Mouse (Mus musculus) heart, embryonic 16.5 days (tissue): ENCODE results near the gene Eid2b. TPM values are rescaled to one million over a fixed set of nuclear protein-coding genes. Genes with fewer than 3 reads are reported as not detected.

Experiments used
- ATAC-seq: fragments of 200-750 bp; cut with Nextera tagmentation; replicated peaks from 2 replicates; pipeline ENCODE4 v1.8.0; 2017; ENCODE audit warnings: moderate number of reproducible peaks; ENCODE audit not compliant: insufficient read depth, low FRiP score; ENCODE audit errors: extremely low read depth
- H3K27ac ChIP-seq: fragments of 300-500 bp; sonication (generic); 2 replicates; pipeline ENCODE4 v1.5.1; 2014; ENCODE audit warnings: mild to moderate bottlenecking, low read length, control low read depth, moderate library complexity
- H3K27me3 ChIP-seq: fragments of 300-500 bp; sonication (generic); 2 replicates; pipeline ENCODE4 v1.6.1; 2014; ENCODE audit warnings: low read length, mixed read lengths; ENCODE audit not compliant: control insufficient read depth, insufficient read depth
- H3K36me3 ChIP-seq: fragments of 300-500 bp; sonication (generic); 2 replicates; pipeline ENCODE4 v1.6.1; 2014; ENCODE audit not compliant: control insufficient read depth, insufficient read depth
- H3K4me1 ChIP-seq: fragments of 300-500 bp; sonication (generic); 2 replicates; pipeline ENCODE4 v1.6.1; 2014; ENCODE audit warnings: low read length, mixed read lengths; ENCODE audit not compliant: control insufficient read depth, insufficient read depth
- H3K4me2 ChIP-seq: fragments of 300-500 bp; sonication (generic); 2 replicates; pipeline ENCODE4 v1.6.1; 2014; ENCODE audit warnings: low read depth, mild to moderate bottlenecking, control low read depth, low read length
- H3K4me3 ChIP-seq: fragments of 300-500 bp; sonication (generic); 2 replicates; pipeline ENCODE4 v1.5.1; 2014; ENCODE audit warnings: mild to moderate bottlenecking, control low read depth, low read length
- H3K9ac ChIP-seq: fragments of 300-500 bp; sonication (generic); 2 replicates; pipeline ENCODE4 v1.6.1; 2014; ENCODE audit warnings: low read length, control low read depth
- H3K9me3 ChIP-seq: fragments of 300-500 bp; sonication (generic); replicated peaks from 2 replicates; pipeline ENCODE4 v1.6.1; 2016; ENCODE audit warnings: low read length; ENCODE audit not compliant: control insufficient read depth
- WGBS: fragments of 180-500 bp; shearing (Covaris S2); extraction: QIAGEN DNeasy Blood & Tissue Kit; methylation state at CpG from one replicate; pipeline ENCODE4 v1.1.7; 2014; 5-methylcytosine and 5-hydroxymethylcytosine counted together
- polyA plus RNA-seq: library from polyadenylated mRNA; unstranded; fragments of >200 nt; fragmentation: Nextera tagmentation; extraction: Ambion mirVana; gene quantifications from 2 replicates; pipeline ENCODE4 v1.2.1, GENCODE M21; 2015

The Eid2b gene
- polyA plus RNA-seq, 1 experiment from 2014 or later, result 7.3 TPM

DNA sequence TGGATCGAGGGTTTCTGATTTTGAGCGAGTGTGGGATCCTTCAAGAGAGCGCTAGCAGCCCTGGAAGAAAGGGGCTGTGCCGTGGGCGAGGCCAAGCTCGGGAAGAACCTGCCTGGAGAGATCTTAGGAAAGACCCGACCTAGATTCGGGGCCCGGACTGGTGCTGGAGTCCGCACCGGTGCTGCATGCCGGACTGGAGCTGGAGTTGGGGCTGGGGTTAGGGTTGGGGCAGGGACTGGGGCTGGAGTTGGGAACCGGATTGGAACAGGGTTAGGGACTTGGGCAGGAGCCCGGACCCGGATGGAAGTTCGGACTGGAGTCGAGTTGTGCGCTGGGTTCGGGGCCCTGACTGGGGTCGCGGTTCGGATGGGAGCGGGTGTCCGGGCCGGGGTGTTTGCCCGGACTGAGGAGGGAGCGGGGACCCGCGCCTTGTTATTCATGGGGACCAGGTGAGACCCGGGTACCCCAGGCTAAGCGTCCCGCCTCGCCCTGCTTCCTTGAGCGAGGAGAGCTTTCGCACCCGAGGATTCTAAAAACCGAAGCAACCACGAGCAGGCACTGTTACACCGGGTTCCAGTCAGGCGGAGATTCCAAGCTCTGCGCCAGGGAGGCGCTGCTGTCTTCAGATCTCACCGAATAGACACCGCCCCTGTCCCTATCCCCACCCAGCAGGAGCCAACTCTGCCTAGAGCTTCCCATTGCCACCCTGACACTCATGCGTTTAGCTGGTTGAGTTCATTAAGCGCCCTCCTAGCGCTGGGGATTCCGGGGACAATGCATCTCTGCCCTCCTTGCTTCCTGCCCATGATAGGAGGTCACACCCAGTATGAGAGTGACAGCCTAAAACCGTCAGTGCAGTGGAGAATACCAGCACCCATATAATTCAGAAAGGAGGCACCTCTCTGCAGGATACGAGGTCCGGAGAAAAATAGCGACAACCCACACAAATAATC lies 13.4 kb downstream of the Eid2b start, which contains the start of gene Selenov:
Selenov (minus strand) TSS at position 549 of the 953 bp plus-strand sequence.
- ATAC-seq, result 0 out of 2 replicates have a peak, but pooled peaks have one; percentile 56
- Histone ChIP-seq H3K4me1 (peaks cover 11% of the 10 kb centered on the region), H3K9me3 (0 out of 2 replicates have a peak, but pooled peaks cover 3% of the 10 kb centered on the region), H3K36me3 (no peaks in the 10 kb centered on the region), H3K27ac (no peak within 1 kb of the TSS), H3K9ac (peak within 1 kb of the TSS; percentile 27; the same call in 1 of the 2 replicates), H3K27me3 (peaks cover 69% of the 10 kb centered on the region), H3K4me2 (peak within 1 kb of the TSS; percentile 58), H3K4me3 (peak within 1 kb of the TSS; percentile 28)
- WGBS, result 1% methylated on average over 52 of the region's 52 CpGs

DNA sequence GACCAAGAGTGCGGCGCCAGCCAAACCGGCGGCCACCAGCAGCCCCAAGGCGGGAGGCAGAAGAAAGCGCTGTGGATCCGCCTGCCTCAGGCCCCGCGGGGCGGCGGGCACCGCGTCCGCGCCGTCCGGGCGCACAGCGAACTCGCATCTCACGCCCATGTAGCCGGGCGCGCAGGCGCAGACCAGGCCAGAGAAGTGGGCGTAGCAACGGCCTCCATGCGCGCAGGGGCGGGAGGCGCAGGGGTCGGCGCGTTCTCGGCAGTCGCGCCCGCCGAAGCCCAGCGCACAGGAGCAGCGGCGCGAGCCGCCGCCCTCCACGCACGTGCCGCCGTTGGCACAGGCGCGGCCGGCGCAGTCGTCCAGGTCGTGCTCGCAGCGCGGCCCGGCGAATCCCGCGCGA lies 16.9 kb downstream of the Eid2b start:
- Histone ChIP-seq H3K4me1 (peaks cover 11% of the 10 kb centered on the region), H3K4me2 (peak overlapping the region; percentile 74), H3K27ac (no peak overlapping the region), H3K4me3 (peak overlapping the region; percentile 57), H3K9me3 (no peaks in the 10 kb centered on the region), H3K9ac (peak overlapping the region; percentile 62), H3K27me3 (peaks cover 83% of the 10 kb centered on the region), H3K36me3 (no peaks in the 10 kb centered on the region)
- no peak; the same call in 1 of the 2 replicates for ATAC-seq
- 11% methylated on average over 63 of the region's 63 CpGs for WGBS

DNA sequence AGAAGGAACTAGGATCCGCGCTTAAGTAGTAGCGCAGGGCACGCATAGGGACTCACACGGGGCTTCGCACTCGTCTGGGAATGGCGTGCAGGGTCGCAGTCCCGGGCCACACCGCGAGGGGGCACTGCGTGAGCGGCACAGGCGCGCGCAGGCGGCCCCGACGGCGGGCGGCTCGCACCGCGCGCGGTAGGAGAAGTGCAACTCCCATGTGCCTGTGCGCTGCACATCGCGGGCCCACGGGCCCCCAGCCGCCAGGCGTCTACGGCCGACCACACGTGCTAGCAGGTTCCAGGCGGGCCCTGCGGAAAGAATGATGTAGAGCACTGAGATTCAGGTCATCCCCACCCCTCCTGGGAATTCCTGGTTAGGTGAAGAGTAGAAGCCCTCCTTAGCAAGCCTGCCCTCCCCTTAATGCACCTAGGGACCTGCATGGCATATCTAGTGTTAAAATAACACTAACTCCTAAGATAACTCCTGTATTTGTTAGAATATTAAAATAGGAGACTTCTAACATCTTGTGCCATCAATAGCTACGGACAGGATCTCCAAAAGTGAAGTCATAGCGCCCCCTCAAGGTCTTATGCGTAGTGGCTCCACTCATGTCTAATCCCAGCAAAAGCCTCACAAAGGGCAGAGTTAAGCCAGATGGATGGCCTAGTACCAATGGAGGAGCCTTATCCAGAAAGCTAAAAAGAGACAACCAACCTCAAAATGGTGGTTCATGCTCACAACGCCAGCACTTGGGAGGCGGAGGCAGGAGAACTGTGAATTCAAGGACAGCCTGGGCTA lies 21.5 kb downstream of the Eid2b start:
- no peak overlapping the region for H3K9ac ChIP-seq
- peaks cover 11% of the 10 kb centered on the region for H3K4me1 ChIP-seq
- ATAC-seq, result 0 out of 2 replicates have a peak, but pooled peaks have one; percentile 29
- H3K27me3 ChIP-seq, result peaks cover 79% of the 10 kb centered on the region
- H3K9me3 ChIP-seq, result no peaks in the 10 kb centered on the region
- 32% methylated on average over 43 of the region's 43 CpGs for WGBS
- no peaks in the 10 kb centered on the region for H3K36me3 ChIP-seq
- H3K4me2 ChIP-seq, result peak overlapping the region; percentile 13; the same call in 1 of the 2 replicates
- no peak overlapping the region for H3K4me3 ChIP-seq
- no peak overlapping the region for H3K27ac ChIP-seq

DNA sequence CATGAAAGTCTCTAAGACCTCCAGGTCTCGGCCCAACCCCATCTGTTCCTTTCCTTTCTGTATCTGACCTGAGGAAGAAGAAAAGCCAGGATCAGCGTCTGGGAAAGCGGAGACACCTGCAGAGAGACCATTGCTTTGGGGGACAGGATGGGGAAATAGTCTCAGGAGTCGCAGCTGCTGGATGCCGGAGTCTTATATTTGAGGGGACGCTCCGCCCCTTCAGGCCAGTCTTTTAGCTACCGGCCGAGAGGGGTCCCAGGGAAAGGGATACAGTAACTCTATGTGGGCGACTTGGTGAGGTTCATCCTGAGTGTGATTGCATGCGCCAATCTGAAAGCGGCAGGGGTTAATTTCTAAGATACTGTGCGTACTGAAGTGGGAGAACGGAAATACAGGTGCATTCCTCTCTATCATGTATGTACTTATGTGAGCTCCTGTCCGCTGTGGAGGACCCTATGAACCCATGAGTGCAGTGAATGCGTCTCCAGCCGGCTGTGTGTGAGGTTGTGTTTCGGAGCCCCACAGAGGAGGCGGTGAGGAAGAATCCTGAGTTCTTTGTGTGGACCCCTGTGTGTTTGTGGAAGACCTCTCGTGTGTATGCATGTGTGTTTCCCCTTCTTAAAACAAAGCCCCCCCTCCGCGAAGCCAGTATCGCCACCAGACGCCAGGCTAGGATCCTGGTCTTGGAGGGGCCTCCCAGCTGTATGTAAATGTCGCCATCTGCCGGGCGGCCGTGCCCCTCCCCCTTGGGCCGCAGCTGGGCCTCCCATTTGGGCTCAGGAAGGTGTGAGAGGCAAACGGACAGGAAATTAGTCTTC lies 24.3 kb downstream of the Eid2b start, which contains the start of gene Dll3:
Dll3 (minus strand) TSS at position 623 of the 818 bp plus-strand sequence.
- ATAC-seq, result 0 out of 2 replicates have a peak, but pooled peaks have one; percentile 49
- WGBS, result 2% methylated on average over 30 of the region's 30 CpGs

DNA sequence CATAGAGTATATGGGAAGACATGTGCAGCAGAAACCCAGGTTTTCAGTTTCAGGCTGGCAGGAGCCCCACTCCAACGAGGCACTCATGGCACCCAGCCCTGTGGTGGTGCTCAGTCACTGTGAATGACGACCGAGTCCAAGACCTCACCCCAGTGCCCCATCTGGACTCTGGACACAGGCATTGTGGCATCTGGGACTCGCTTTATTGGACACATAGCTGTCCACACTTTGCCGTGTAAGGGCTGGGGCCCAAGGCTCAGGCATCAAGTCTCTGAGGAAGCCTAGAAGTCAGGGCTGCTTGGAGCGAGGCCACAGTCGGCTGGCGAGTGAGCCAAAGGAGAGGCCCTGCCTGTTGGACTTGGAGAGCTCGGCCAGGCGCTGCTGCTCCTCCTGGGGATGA lies 28.1 kb downstream of the Eid2b start:
- Histone ChIP-seq H3K4me1 (peaks cover 8% of the 10 kb centered on the region; the same call in 1 of the 2 replicates), H3K4me3 (no peak overlapping the region), H3K4me2 (no peak overlapping the region), H3K9ac (no peak overlapping the region), H3K9me3 (no peaks in the 10 kb centered on the region), H3K27ac (no peak overlapping the region), H3K36me3 (peaks cover 34% of the 10 kb centered on the region), H3K27me3 (peaks cover 23% of the 10 kb centered on the region)
- 82% methylated on average over 10 of the region's 10 CpGs for WGBS
- no peak for ATAC-seq

More for the DNA sequence above, 24.3 kb downstream of the Eid2b start, which contains the start of gene Dll3:
- Histone ChIP-seq H3K36me3 (peaks cover 16% of the 10 kb centered on the region), H3K9me3 (no peaks in the 10 kb centered on the region), H3K27ac (no peak within 1 kb of the TSS), H3K4me3 (peak within 1 kb of the TSS; percentile 36), H3K27me3 (peaks cover 55% of the 10 kb centered on the region), H3K4me2 (peak within 1 kb of the TSS; percentile 66), H3K4me1 (peaks cover 6% of the 10 kb centered on the region; the same call in 1 of the 2 replicates), H3K9ac (peak within 1 kb of the TSS; percentile 44; the same call in 1 of the 2 replicates)

DNA sequence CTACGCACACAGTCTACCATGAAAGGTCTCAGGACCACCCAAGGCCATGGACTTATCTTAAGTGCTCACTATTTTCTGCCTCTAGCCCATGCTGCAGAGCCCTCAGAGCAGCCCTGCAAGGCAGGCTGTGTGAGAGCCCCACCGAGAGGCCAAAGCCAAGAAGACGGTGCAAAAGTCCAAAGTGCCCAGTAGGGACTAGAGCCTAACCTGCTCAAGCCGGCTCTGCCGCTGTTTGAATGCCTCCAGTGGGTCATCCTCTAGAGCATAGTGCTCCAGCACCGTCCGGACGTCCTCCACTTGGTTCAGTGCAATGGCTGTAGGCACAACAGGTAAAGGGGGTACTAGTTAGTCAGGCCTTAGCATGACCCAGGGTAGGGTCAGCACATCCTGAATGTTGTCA lies 28.7 kb downstream of the Eid2b start:
- ATAC-seq, result no peak
- peaks cover 34% of the 10 kb centered on the region for H3K36me3 ChIP-seq
- peaks cover 13% of the 10 kb centered on the region for H3K4me1 ChIP-seq
- no peak overlapping the region for H3K4me3 ChIP-seq
- peaks cover 17% of the 10 kb centered on the region for H3K27me3 ChIP-seq
- H3K9ac ChIP-seq, result no peak overlapping the region
- H3K27ac ChIP-seq, result no peak overlapping the region
- no peaks in the 10 kb centered on the region for H3K9me3 ChIP-seq
- 88% methylated on average over 8 of the region's 8 CpGs for WGBS
- H3K4me2 ChIP-seq, result no peak overlapping the region

DNA sequence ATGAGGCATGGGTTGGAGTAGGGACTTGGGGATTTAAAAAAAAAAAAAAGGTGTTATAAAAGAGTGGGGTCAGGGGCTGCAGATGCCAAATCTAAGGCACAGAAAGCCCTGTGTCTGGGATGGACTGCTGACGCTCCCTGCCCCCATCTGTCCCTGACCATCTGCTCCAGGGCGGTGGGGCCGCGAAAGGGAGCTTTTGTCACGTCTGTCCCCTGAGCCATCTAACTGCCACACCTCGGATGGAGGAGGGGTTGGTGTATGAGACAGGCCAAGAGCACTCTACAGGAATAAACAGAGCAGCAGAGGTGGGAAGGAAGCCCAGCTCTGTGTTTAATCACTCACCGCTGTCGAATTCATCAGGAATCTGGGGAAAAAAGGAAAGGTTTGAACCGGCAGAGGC lies 32.2 kb downstream of the Eid2b start:
- Histone ChIP-seq H3K9ac (no peak overlapping the region), H3K4me2 (no peak overlapping the region), H3K9me3 (no peaks in the 10 kb centered on the region), H3K4me3 (no peak overlapping the region), H3K4me1 (peaks cover 13% of the 10 kb centered on the region), H3K27me3 (no peaks in the 10 kb centered on the region), H3K27ac (no peak overlapping the region), H3K36me3 (peaks cover 37% of the 10 kb centered on the region)
- ATAC-seq, result no peak
- WGBS, result 61% methylated on average over 9 of the region's 9 CpGs
